Mouse (Mus musculus) C2C12 (cell line): ENCODE data around the gene G6pc2. TPM values are rescaled to one million over a fixed set of nuclear protein-coding genes. Genes with fewer than 3 reads are reported as not detected.

Experiments
- H3K27me3 ChIP-seq: one replicate; pipeline ENCODE4 v1.6.1; 2011; ENCODE audit not compliant: control insufficient read depth, insufficient read depth, insufficient read length
- H3K36me3 ChIP-seq: one replicate; pipeline ENCODE4 v1.6.1; 2011; ENCODE audit not compliant: control insufficient read depth, insufficient read depth
- H3K4me3 ChIP-seq: one replicate; pipeline ENCODE4 v1.5.1; 2011; ENCODE audit warnings: mild to moderate bottlenecking, control low read depth; ENCODE audit not compliant: poor library complexity, insufficient read depth, severe bottlenecking
- H3K79me2 ChIP-seq: one replicate; pipeline ENCODE4 v1.6.1; 2011; ENCODE audit not compliant: control insufficient read depth, insufficient read depth
- H3K79me3 ChIP-seq: one replicate; pipeline ENCODE4 v1.6.1; 2011; ENCODE audit warnings: low read depth, control low read depth
- H3ac ChIP-seq: one replicate; pipeline ENCODE3; 2011; ENCODE audit warnings: low read depth; ENCODE audit not compliant: control insufficient read depth, insufficient read length
- CEBPB ChIP-seq: IDR thresholded peaks from one replicate; pipeline ENCODE4 v1.6.1; 2011; ENCODE audit warnings: low read depth, mild to moderate bottlenecking, control low read depth, moderate library complexity
- CTCF ChIP-seq: IDR thresholded peaks from one replicate; pipeline ENCODE4 v1.5.1; 2011; ENCODE audit not compliant: control insufficient read depth, insufficient read depth, insufficient read length
- FOSL1 ChIP-seq: IDR thresholded peaks from one replicate; pipeline ENCODE4 v1.8.0; 2011; ENCODE audit warnings: mild to moderate bottlenecking, low read length; ENCODE audit not compliant: poor library complexity, insufficient read depth, severe bottlenecking
- MAX ChIP-seq: IDR thresholded peaks from one replicate; pipeline ENCODE4 v1.6.1; 2011; ENCODE audit warnings: mild to moderate bottlenecking, control low read depth
- MYOD1 ChIP-seq: IDR thresholded peaks from one replicate; pipeline ENCODE4 v1.6.1; 2011; ENCODE audit warnings: low read depth; ENCODE audit not compliant: control insufficient read depth, insufficient read length
- MYOG ChIP-seq: IDR thresholded peaks from one replicate; pipeline ENCODE4 v1.6.1; 2011; ENCODE audit not compliant: control insufficient read depth, insufficient read length; ENCODE audit errors: extremely low read depth
- USF1 ChIP-seq: IDR thresholded peaks from one replicate; pipeline ENCODE4 v1.6.1; 2011; ENCODE audit warnings: low read depth, mild to moderate bottlenecking, control low read depth, moderate library complexity
- polyA plus RNA-seq: library from polyadenylated mRNA; unstranded; fragments of >200 nt; fragmentation: generic; extraction: Trizol; gene quantifications from one replicate; pipeline ENCODE4 v1.2.1, GENCODE M21; 2012; ENCODE audit warnings: missing spikeins

Gene G6pc2
- polyA plus RNA-seq, 1 experiment: not detected

- H3ac ChIP-seq: no peak overlapping the region
- no peaks in the 10 kb centered on the region for H3K79me3 ChIP-seq
- no peaks in the 10 kb centered on the region for H3K36me3 ChIP-seq
- H3K79me2 ChIP-seq: no peaks in the 10 kb centered on the region
- no peak overlapping the region for H3K4me3 ChIP-seq
- TF ChIP-seq FOSL1: no peak
- TF ChIP-seq MYOG: no peak
- no peak for TF ChIP-seq USF1
- no peak for TF ChIP-seq MYOD1
- no peak for TF ChIP-seq CTCF
- no peak for TF ChIP-seq CEBPB
- no peak for TF ChIP-seq MAX
- no peaks in the 10 kb centered on the region for H3K27me3 ChIP-seq
Observed at GRCm38 (mm10) chr2:69212652-69213051, 1.8 kb downstream of the G6pc2 start.

GRCm38 (mm10) chr2:69215242-69215641 is 4.4 kb downstream of the G6pc2 start:
- Histone ChIP-seq H3K4me3 (no peak overlapping the region), H3K79me2 (no peaks in the 10 kb centered on the region), H3K36me3 (no peaks in the 10 kb centered on the region), H3K79me3 (no peaks in the 10 kb centered on the region), H3ac (no peak overlapping the region), H3K27me3 (no peaks in the 10 kb centered on the region)
- TF ChIP-seq MAX (no peak), FOSL1 (no peak), MYOG (no peak)

- H3K27me3 ChIP-seq: peaks cover 10% of the 10 kb centered on the region
- TF ChIP-seq CTCF: no peak
- no peaks in the 10 kb centered on the region for H3K79me2 ChIP-seq
- H3K79me3 ChIP-seq: no peaks in the 10 kb centered on the region
- H3K4me3 ChIP-seq: no peak overlapping the region
- no peaks in the 10 kb centered on the region for H3K36me3 ChIP-seq
- H3ac ChIP-seq: no peak overlapping the region
Observed at GRCm38 (mm10) chr2:69221868-69222416, 11.1 kb downstream of the G6pc2 start.

DNA sequence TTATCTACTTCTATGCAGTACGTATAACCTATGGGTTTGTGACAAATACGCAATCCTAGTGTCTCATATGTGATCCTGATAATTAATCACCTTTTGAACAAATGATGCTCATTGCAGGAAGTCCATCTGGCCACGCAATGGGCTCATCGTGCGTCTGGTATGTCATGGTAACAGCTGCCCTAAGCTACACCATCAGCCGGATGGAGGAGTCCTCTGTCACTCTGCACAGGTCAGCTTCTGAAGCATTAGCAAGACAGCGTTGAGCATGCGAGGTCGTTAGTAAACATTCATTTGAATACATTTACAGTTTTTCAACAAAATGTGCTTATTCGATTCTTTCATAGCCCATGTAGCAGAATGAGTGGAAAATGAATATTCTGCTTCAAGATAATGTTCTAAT is 11.9 kb downstream of the G6pc2 start:
- H3K36me3 ChIP-seq: no peaks in the 10 kb centered on the region
- H3K79me2 ChIP-seq: no peaks in the 10 kb centered on the region
- TF ChIP-seq MYOG (no peak), USF1 (no peak), CEBPB (no peak), CTCF (no peak), FOSL1 (no peak), MYOD1 (no peak), MAX (no peak)
- no peak overlapping the region for H3K4me3 ChIP-seq
- H3K27me3 ChIP-seq: peaks cover 10% of the 10 kb centered on the region
- no peaks in the 10 kb centered on the region for H3K79me3 ChIP-seq
- H3ac ChIP-seq: no peak overlapping the region

- peaks cover 10% of the 10 kb centered on the region for H3K27me3 ChIP-seq
Observed at GRCm38 (mm10) chr2:69224724-69225123, 13.9 kb downstream of the G6pc2 start.

GRCm38 (mm10) chr2:69226876-69227275 is 16.0 kb downstream of the G6pc2 start:
- no peaks in the 10 kb centered on the region for H3K79me3 ChIP-seq
- no peaks in the 10 kb centered on the region for H3K79me2 ChIP-seq
- H3K27me3 ChIP-seq: peaks cover 10% of the 10 kb centered on the region
- TF ChIP-seq CTCF (no peak), FOSL1 (no peak), MYOD1 (no peak), MAX (no peak), MYOG (no peak), CEBPB (no peak), USF1 (no peak)
- no peak overlapping the region for H3ac ChIP-seq
- H3K4me3 ChIP-seq: no peak overlapping the region
- no peaks in the 10 kb centered on the region for H3K36me3 ChIP-seq

More at GRCm38 (mm10) chr2:69224724-69225123, 13.9 kb downstream of the G6pc2 start:
- no peaks in the 10 kb centered on the region for H3K36me3 ChIP-seq
- no peak for TF ChIP-seq CTCF
- TF ChIP-seq USF1: no peak
- TF ChIP-seq FOSL1: no peak
- no peak for TF ChIP-seq MYOD1
- TF ChIP-seq MAX: no peak
- no peak for TF ChIP-seq CEBPB
- TF ChIP-seq MYOG: no peak
- H3ac ChIP-seq: no peak overlapping the region
- no peak overlapping the region for H3K4me3 ChIP-seq
- no peaks in the 10 kb centered on the region for H3K79me3 ChIP-seq
- no peaks in the 10 kb centered on the region for H3K79me2 ChIP-seq
